Mouse (Mus musculus) midbrain, embryonic 12.5 days (tissue): Measurements from ENCODE around the gene Tulp1. TPM values are rescaled to one million over a fixed set of nuclear protein-coding genes. Genes with fewer than 3 reads are reported as not detected.
A peak's percentile ranks its signal among the peaks of the same experiment; 100 is the strongest.
"Not testable (repeated sequence)": the region's sequence is repeated elsewhere in the genome, so short reads cannot be mapped to it uniquely, and the experiment has no call there.

ENCODE experiments used
- ATAC-seq: fragments of 200-750 bp; cut with Nextera tagmentation; 2 replicates; pipeline ENCODE4 v1.8.0; 2017; ENCODE audit warnings: low read depth, moderate TSS enrichment, moderate library complexity; ENCODE audit not compliant: low FRiP score
- H3K27ac ChIP-seq: fragments of 300-500 bp; sonication (generic); replicated peaks from 2 replicates; pipeline ENCODE4 v1.5.1; 2016; ENCODE audit warnings: mild to moderate bottlenecking
- H3K27me3 ChIP-seq: fragments of 300-500 bp; sonication (generic); 2 replicates; pipeline ENCODE4 v1.6.1; 2016; ENCODE audit warnings: mild to moderate bottlenecking
- H3K36me3 ChIP-seq: fragments of 300-500 bp; sonication (generic); 2 replicates; pipeline ENCODE4 v1.6.1; 2016
- H3K4me1 ChIP-seq: fragments of 300-500 bp; sonication (generic); 2 replicates; pipeline ENCODE4 v1.6.1; 2016
- H3K4me2 ChIP-seq: fragments of 300-500 bp; sonication (generic); replicated peaks from 2 replicates; pipeline ENCODE4 v1.6.1; 2016; ENCODE audit warnings: mild to moderate bottlenecking, moderate library complexity
- H3K4me3 ChIP-seq: fragments of 300-500 bp; sonication (generic); 2 replicates; pipeline ENCODE4 v1.5.1; 2016; ENCODE audit warnings: mild to moderate bottlenecking
- H3K9ac ChIP-seq: fragments of 300-500 bp; sonication (generic); replicated peaks from 2 replicates; pipeline ENCODE4 v1.6.1; 2016; ENCODE audit warnings: mild to moderate bottlenecking, moderate library complexity
- H3K9me3 ChIP-seq: fragments of 300-500 bp; sonication (generic); 2 replicates; pipeline ENCODE4 v1.6.1; 2016; ENCODE audit warnings: mild to moderate bottlenecking
- WGBS: fragments of 180-500 bp; shearing (Covaris S2); methylation state at CpG from one replicate; pipeline ENCODE4 v1.1.7; 2016; 5-methylcytosine and 5-hydroxymethylcytosine counted together
- polyA plus RNA-seq: library from polyadenylated mRNA; unstranded; fragments of >200 nt; fragmentation: Nextera tagmentation; extraction: Ambion mirVana; gene quantifications from 2 replicates; pipeline ENCODE4 v1.2.1, GENCODE M21; 2016

The Tulp1 gene
- polyA plus RNA-seq, 1 experiment from 2014 or later, result 5.1 TPM

DNA sequence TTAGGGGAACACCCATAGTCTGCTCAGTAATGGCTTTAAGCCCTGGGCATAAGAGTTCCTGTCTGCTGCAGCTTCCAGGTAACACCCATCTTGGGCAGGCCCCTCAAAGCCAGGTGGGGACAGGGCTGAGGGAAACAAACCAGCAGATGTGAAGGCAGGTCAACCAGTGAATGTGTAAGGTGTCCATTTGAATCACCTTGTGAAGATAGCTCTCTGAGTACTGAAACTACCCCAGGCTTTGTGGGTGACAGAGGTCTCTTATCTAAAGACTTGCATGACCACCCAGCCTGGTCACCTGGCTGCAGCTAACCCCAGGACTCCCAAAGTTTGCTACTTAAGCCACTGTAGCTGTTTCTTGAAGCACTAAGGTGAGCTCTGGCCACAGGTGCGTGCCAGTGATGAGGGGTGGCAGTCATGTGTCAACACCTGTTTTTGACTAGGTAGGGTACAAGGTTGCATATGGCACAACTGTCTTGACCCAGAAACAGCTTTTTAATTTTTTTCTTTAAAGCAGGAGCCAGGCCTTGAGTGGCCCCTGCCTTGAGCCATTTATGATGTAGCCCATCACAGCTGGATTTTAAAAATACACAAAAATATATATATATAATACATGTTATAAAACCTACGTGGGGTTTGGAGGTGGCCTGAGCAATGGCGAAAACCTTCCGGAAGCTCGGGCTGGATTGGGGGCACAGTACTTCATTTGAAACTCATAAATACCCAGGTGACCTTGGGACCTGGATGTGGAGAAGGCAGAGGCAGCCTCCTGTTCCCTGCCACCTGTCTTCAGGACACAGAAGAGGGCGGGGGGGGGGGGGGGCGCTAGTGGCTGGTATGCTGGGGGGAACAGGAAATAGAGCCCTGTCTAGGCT, 33.5 kb downstream of the Tulp1 start:
- Histone ChIP-seq H3K9me3 (no peaks in the 10 kb centered on the region), H3K4me2 (no peak overlapping the region), H3K27me3 (no peaks in the 10 kb centered on the region), H3K4me1 (peaks cover 34% of the 10 kb centered on the region), H3K4me3 (no peak overlapping the region), H3K9ac (no peak overlapping the region), H3K36me3 (peaks cover 25% of the 10 kb centered on the region), H3K27ac (peak overlapping the region; percentile 39; the same call in 1 of the 2 replicates)
- 41% methylated on average over 6 of the region's 7 CpGs for WGBS
- no peak for ATAC-seq

DNA sequence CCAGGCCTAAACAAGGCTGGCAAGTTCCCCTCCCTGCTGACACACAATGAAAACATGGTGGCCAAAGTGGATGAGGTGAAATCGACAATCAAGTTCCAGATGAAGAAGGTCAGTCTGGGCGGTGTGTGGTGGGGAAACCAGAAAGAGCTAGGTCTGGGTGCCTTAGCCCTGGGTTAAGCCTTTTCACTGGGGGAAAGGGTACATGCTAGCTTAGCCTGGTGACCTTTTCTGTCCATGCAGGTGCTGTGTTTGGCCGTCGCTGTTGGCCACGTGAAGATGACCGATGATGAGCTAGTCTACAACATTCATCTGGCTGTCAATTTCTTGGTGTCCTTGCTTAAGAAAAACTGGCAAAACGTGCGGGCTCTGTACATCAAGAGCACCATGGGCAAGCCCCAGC, 34.4 kb downstream of the Tulp1 start:
- 65% methylated on average over 8 of the region's 8 CpGs for WGBS
- H3K27ac ChIP-seq, result not testable (repeated sequence)
- peaks cover 23% of the 10 kb centered on the region for H3K36me3 ChIP-seq

GRCm38 (mm10) chr17:28330232-28330546, 34.8 kb downstream of the Tulp1 start:
- peaks cover 22% of the 10 kb centered on the region for H3K36me3 ChIP-seq
- peaks cover 34% of the 10 kb centered on the region for H3K4me1 ChIP-seq
- H3K27ac ChIP-seq, result no peak overlapping the region

More for the DNA sequence above, 34.4 kb downstream of the Tulp1 start:
- not testable (repeated sequence) for H3K4me3 ChIP-seq, H3K27me3 ChIP-seq, ATAC-seq, H3K4me2 ChIP-seq, H3K9me3 ChIP-seq, H3K9ac ChIP-seq
- H3K4me1 ChIP-seq, result peaks cover 34% of the 10 kb centered on the region

GRCm38 (mm10) chr17:28329503-28330231, 35.4 kb downstream of the Tulp1 start:
- peaks cover 24% of the 10 kb centered on the region for H3K36me3 ChIP-seq

More at GRCm38 (mm10) chr17:28330232-28330546, 34.8 kb downstream of the Tulp1 start:
- H3K9me3 ChIP-seq, result no peaks in the 10 kb centered on the region
- no peak for ATAC-seq
- WGBS, result 66% methylated on average over 2 of the region's 2 CpGs
- peak overlapping the region; percentile 99 for H3K9ac ChIP-seq
- no peaks in the 10 kb centered on the region for H3K27me3 ChIP-seq
- H3K4me3 ChIP-seq, result peak overlapping the region; percentile 62
- H3K4me2 ChIP-seq, result peak overlapping the region; percentile 72

DNA sequence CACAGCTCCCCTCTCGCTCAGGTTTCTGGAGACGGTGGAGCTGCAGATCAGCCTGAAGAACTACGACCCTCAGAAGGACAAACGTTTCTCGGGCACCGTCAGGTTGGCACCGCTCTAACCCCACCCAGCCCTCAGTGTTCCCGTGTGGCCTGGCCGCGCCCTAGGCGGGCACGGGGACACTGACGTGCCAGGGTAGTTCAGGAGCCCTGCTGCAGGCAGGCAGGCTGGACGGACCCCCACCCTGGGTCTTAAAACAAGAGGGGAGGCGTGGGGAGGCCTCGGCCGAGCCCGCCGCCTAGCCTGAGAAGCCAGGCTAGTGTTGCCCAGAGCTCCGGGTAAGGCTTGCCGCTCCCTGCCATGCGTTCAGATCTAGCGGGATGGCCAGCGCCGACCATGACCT, 36.1 kb downstream of the Tulp1 start:
- Histone ChIP-seq H3K27me3 (no peaks in the 10 kb centered on the region), H3K9me3 (no peaks in the 10 kb centered on the region), H3K27ac (peak overlapping the region; percentile 92), H3K4me3 (peak overlapping the region; percentile 62), H3K9ac (peak overlapping the region; percentile 99), H3K4me2 (peak overlapping the region; percentile 72), H3K4me1 (peaks cover 30% of the 10 kb centered on the region), H3K36me3 (peaks cover 32% of the 10 kb centered on the region)
- ATAC-seq, result no peak; the same call in 1 of the 2 replicates
- WGBS, result under 1% methylated on average over 20 of the region's 25 CpGs

More at GRCm38 (mm10) chr17:28329503-28330231, 35.4 kb downstream of the Tulp1 start:
- no peak for ATAC-seq
- peak overlapping the region; percentile 72 for H3K4me2 ChIP-seq
- H3K4me3 ChIP-seq, result peak overlapping the region; percentile 62
- WGBS, result 11% methylated on average over 4 of the region's 4 CpGs
- H3K4me1 ChIP-seq, result peaks cover 34% of the 10 kb centered on the region
- H3K9me3 ChIP-seq, result no peaks in the 10 kb centered on the region
- H3K9ac ChIP-seq, result peak overlapping the region; percentile 99
- H3K27ac ChIP-seq, result peak overlapping the region; percentile 92; the same call in 1 of the 2 replicates
- no peaks in the 10 kb centered on the region for H3K27me3 ChIP-seq

- Histone ChIP-seq H3K4me3 (peak within 1 kb of the TSS; percentile 62), H3K9ac (peak within 1 kb of the TSS; percentile 99), H3K27me3 (no peaks in the 10 kb centered on the region), H3K4me1 (peaks cover 30% of the 10 kb centered on the region), H3K4me2 (peak within 1 kb of the TSS; percentile 72), H3K27ac (peak within 1 kb of the TSS; percentile 92), H3K36me3 (peaks cover 33% of the 10 kb centered on the region), H3K9me3 (no peaks in the 10 kb centered on the region)
- WGBS, result 0% methylated on average over 67 of the region's 67 CpGs
- peak; percentile 91 for ATAC-seq
These were observed 36.6 kb downstream of the Tulp1 start, which contains the start of gene Rpl10a for GRCm38 (mm10) chr17:28328366-28328928. TSS of gene Rpl10a (plus strand) at chr17:28328471.

GRCm38 (mm10) chr17:28327673-28328325, 37.2 kb downstream of the Tulp1 start:
- Histone ChIP-seq H3K9ac (peak overlapping the region; percentile 51), H3K36me3 (peaks cover 27% of the 10 kb centered on the region), H3K9me3 (no peaks in the 10 kb centered on the region), H3K4me1 (peaks cover 24% of the 10 kb centered on the region), H3K4me3 (peak overlapping the region; percentile 62), H3K27ac (peak overlapping the region; percentile 92), H3K27me3 (no peaks in the 10 kb centered on the region), H3K4me2 (peak overlapping the region; percentile 72)
- WGBS, result 10% methylated on average over 22 of the region's 22 CpGs
- peak; percentile 71 for ATAC-seq

GRCm38 (mm10) chr17:28326951-28327350, 38.1 kb downstream of the Tulp1 start:
- Histone ChIP-seq H3K4me1 (peaks cover 22% of the 10 kb centered on the region), H3K27ac (no peak overlapping the region), H3K9me3 (no peaks in the 10 kb centered on the region), H3K4me3 (no peak overlapping the region), H3K4me2 (no peak overlapping the region), H3K36me3 (peaks cover 33% of the 10 kb centered on the region), H3K27me3 (no peaks in the 10 kb centered on the region), H3K9ac (peak overlapping the region; percentile 51; the same call in 1 of the 2 replicates)
- WGBS, result 85% methylated on average over 3 of the region's 3 CpGs
- ATAC-seq, result no peak

DNA sequence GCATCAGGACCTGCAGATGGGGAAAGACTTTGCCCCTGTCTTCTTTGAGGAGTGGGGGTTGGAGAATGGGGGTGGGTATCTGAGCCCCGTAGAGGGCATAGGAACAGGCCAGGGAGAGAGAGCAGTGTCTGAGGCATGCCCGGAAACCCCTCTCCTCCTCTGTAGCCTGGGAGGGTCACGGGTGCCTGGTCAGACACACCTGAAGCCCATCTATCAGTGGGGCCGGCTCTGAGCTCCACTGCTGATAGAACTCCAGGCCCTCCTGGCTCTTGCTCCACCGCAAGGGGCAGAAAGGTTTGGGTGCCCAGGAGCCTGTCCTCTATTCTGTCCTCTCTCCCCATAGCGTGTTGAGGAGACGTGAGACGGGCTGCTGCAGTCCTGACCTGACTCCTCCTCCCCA, 39.3 kb downstream of the Tulp1 start:
- peaks cover 29% of the 10 kb centered on the region for H3K36me3 ChIP-seq
- H3K27ac ChIP-seq, result no peak overlapping the region
- no peak overlapping the region for H3K9ac ChIP-seq
- H3K9me3 ChIP-seq, result no peaks in the 10 kb centered on the region
- no peak overlapping the region for H3K4me3 ChIP-seq
- no peaks in the 10 kb centered on the region for H3K27me3 ChIP-seq
- 91% methylated on average over 8 of the region's 8 CpGs for WGBS
- H3K4me2 ChIP-seq, result no peak overlapping the region
- peaks cover 20% of the 10 kb centered on the region for H3K4me1 ChIP-seq
- no peak for ATAC-seq

- H3K9me3 ChIP-seq, H3K27me3 ChIP-seq, ATAC-seq, H3K4me3 ChIP-seq, H3K4me2 ChIP-seq, H3K9ac ChIP-seq, H3K27ac ChIP-seq: not testable (repeated sequence)
- Histone ChIP-seq H3K36me3 (peaks cover 26% of the 10 kb centered on the region), H3K4me1 (peaks cover 12% of the 10 kb centered on the region)
- 97% methylated on average over 7 of the region's 7 CpGs for WGBS
These were observed 40.6 kb downstream of the Tulp1 start for GRCm38 (mm10) chr17:28324416-28324815.

DNA sequence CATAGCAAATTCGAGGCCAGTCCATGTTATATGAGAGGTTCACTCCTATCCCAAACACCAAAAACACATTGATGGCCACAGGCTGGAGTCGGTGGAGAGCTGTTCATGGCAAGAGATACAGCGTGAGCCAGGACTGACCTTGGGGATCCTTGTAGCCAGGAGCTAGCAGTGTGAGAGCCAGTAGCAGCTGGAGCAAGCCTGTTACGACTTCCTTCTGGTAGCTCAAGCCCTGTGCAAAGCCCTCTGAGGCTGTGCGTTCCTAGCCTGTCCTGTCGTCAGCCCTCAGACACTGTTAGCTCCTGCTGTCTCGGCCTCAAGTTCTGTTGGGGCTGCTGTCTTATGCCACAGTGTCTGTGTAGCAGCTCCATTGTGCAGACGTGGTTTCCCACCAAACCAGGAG, 41.2 kb downstream of the Tulp1 start:
- H3K4me2 ChIP-seq, result no peak overlapping the region
- no peaks in the 10 kb centered on the region for H3K9me3 ChIP-seq
- H3K27ac ChIP-seq, result no peak overlapping the region
- no peak overlapping the region for H3K9ac ChIP-seq
- no peak for ATAC-seq
- peaks cover 9% of the 10 kb centered on the region; the same call in 1 of the 2 replicates for H3K4me1 ChIP-seq
- WGBS, result 93% methylated on average over 8 of the region's 8 CpGs
- no peaks in the 10 kb centered on the region for H3K27me3 ChIP-seq
- H3K4me3 ChIP-seq, result no peak overlapping the region
- peaks cover 30% of the 10 kb centered on the region for H3K36me3 ChIP-seq
